Mouse (Mus musculus) inflammation-experienced regulatory T-cells, adult 6 months (primary cell): ENCODE data around the gene Ncapd3. TPM values are rescaled to one million over a fixed set of nuclear protein-coding genes. Genes with fewer than 3 reads are reported as not detected.

Source experiments
- ATAC-seq: one replicate; pipeline ENCODE4 v1.8.0; 2017
- polyA plus RNA-seq, 3 experiments: library from polyadenylated mRNA; unstranded; fragments of 100-300 nt; shearing (Covaris generic); gene quantifications; one replicate each; pipeline ENCODE4 v1.2.1; 2017

Ncapd3 gene
- polyA plus RNA-seq, 3 experiments from 2014 or later, result 25.1 to 38.5 (median 26.4) TPM

- no peak for ATAC-seq
These were observed 19.5 kb downstream of the Ncapd3 start for GRCm38 (mm10) chr9:27049492-27049891.

- no peak for ATAC-seq
These were observed 28.4 kb downstream of the Ncapd3 start for GRCm38 (mm10) chr9:27058341-27058740.

GRCm38 (mm10) chr9:27070895-27071294, 40.9 kb downstream of the Ncapd3 start:
- peak; percentile 35 for ATAC-seq

GRCm38 (mm10) chr9:27074677-27075076, 44.7 kb downstream of the Ncapd3 start:
- ATAC-seq, result no peak

GRCm38 (mm10) chr9:27075812-27076211, 45.8 kb downstream of the Ncapd3 start:
- no peak for ATAC-seq

GRCm38 (mm10) chr9:27086256-27086655, 56.3 kb downstream of the Ncapd3 start:
- no peak for ATAC-seq

GRCm38 (mm10) chr9:27087402-27087801, 57.4 kb downstream of the Ncapd3 start:
- ATAC-seq, result no peak

- ATAC-seq, result no peak
These were observed 60.2 kb downstream of the Ncapd3 start for GRCm38 (mm10) chr9:27090134-27090533.

- ATAC-seq, result no peak
These were observed 61.1 kb downstream of the Ncapd3 start for GRCm38 (mm10) chr9:27090801-27091775.

- no peak for ATAC-seq
These were observed 62.9 kb downstream of the Ncapd3 start for GRCm38 (mm10) chr9:27092916-27093315.

GRCm38 (mm10) chr9:27098092-27098491, 68.1 kb downstream of the Ncapd3 start:
- no peak for ATAC-seq

GRCm38 (mm10) chr9:27098557-27098956, 68.6 kb downstream of the Ncapd3 start:
- no peak for ATAC-seq

GRCm38 (mm10) chr9:27099474-27099873, 69.5 kb downstream of the Ncapd3 start:
- no peak for ATAC-seq

GRCm38 (mm10) chr9:27101466-27101865, 71.5 kb downstream of the Ncapd3 start:
- ATAC-seq, result no peak

- no peak for ATAC-seq
These were observed 76.1 kb downstream of the Ncapd3 start for GRCm38 (mm10) chr9:27106081-27106480.

GRCm38 (mm10) chr9:27108451-27108850, 78.5 kb downstream of the Ncapd3 start:
- no peak for ATAC-seq

GRCm38 (mm10) chr9:27109533-27110514, 79.8 kb downstream of the Ncapd3 start:
- no peak for ATAC-seq

- ATAC-seq, result no peak
These were observed 80.7 kb downstream of the Ncapd3 start for GRCm38 (mm10) chr9:27110681-27111080.

GRCm38 (mm10) chr9:27111756-27112155, 81.8 kb downstream of the Ncapd3 start:
- no peak for ATAC-seq

GRCm38 (mm10) chr9:27121254-27121653, 91.3 kb downstream of the Ncapd3 start:
- no peak for ATAC-seq

GRCm38 (mm10) chr9:27122076-27122475, 92.1 kb downstream of the Ncapd3 start:
- no peak for ATAC-seq

- no peak for ATAC-seq
These were observed 93.0 kb downstream of the Ncapd3 start for GRCm38 (mm10) chr9:27122963-27123362.

GRCm38 (mm10) chr9:27123947-27124346, 94.0 kb downstream of the Ncapd3 start:
- ATAC-seq, result no peak
